Mouse (Mus musculus) heart, embryonic 11.5 days (tissue): ENCODE data around the gene Actr10. TPM values are rescaled to one million over a fixed set of nuclear protein-coding genes. Genes with fewer than 3 reads are reported as not detected.

Experiments used
- ATAC-seq: fragments of 200-750 bp; cut with Nextera tagmentation; replicated peaks from 2 replicates; pipeline ENCODE4 v1.8.0; 2017; ENCODE audit warnings: moderate library complexity; ENCODE audit not compliant: insufficient number of reproducible peaks, low FRiP score, low TSS enrichment
- H3K27ac ChIP-seq: fragments of 300-500 bp; sonication (generic); 2 replicates; pipeline ENCODE4 v1.5.1; 2014; ENCODE audit warnings: mild to moderate bottlenecking, low read depth, low read length
- H3K27me3 ChIP-seq: fragments of 300-500 bp; sonication (generic); 2 replicates; pipeline ENCODE4 v1.6.1; 2014; ENCODE audit warnings: mild to moderate bottlenecking, low read length, mixed read lengths; ENCODE audit not compliant: control insufficient read depth, insufficient read depth
- H3K36me3 ChIP-seq: fragments of 300-500 bp; sonication (generic); 2 replicates; pipeline ENCODE4 v1.6.1; 2014; ENCODE audit warnings: mild to moderate bottlenecking, low read length, moderate library complexity, mixed read lengths; ENCODE audit not compliant: control insufficient read depth, insufficient read depth
- H3K4me1 ChIP-seq: fragments of 300-500 bp; sonication (generic); 2 replicates; pipeline ENCODE4 v1.6.1; 2014; ENCODE audit warnings: low read length; ENCODE audit not compliant: control insufficient read depth, insufficient read depth
- H3K4me2 ChIP-seq: fragments of 300-500 bp; sonication (generic); 2 replicates; pipeline ENCODE4 v1.6.1; 2014; ENCODE audit warnings: mild to moderate bottlenecking, moderate library complexity
- H3K4me3 ChIP-seq: fragments of 300-500 bp; sonication (generic); 2 replicates; pipeline ENCODE4 v1.5.1; 2014; ENCODE audit warnings: low read depth, low read length
- H3K9ac ChIP-seq: fragments of 300-500 bp; sonication (generic); 2 replicates; pipeline ENCODE4 v1.6.1; 2014; ENCODE audit warnings: mild to moderate bottlenecking, low read depth, low read length, moderate library complexity
- H3K9me3 ChIP-seq: fragments of 300-500 bp; sonication (generic); replicated peaks from 2 replicates; pipeline ENCODE4 v1.6.1; 2016; ENCODE audit warnings: low read length; ENCODE audit not compliant: control insufficient read depth
- WGBS: fragments of 180-500 bp; shearing (Covaris S2); extraction: QIAGEN DNeasy Blood & Tissue Kit; methylation state at CpG from one replicate; pipeline ENCODE4 v1.1.7; 2014; ENCODE audit not compliant: insufficient replicate concordance; 5-methylcytosine and 5-hydroxymethylcytosine counted together
- polyA plus RNA-seq: library from polyadenylated mRNA; unstranded; fragments of >200 nt; fragmentation: Nextera tagmentation; extraction: Ambion mirVana; gene quantifications from 2 replicates; pipeline ENCODE4 v1.2.1, GENCODE M21; 2014

Actr10 gene
- polyA plus RNA-seq, 1 experiment from 2014 or later = 201 TPM

- no peaks in the 10 kb centered on the region for H3K27me3 ChIP-seq
- H3K9me3 ChIP-seq = no peaks in the 10 kb centered on the region
- H3K9ac ChIP-seq = no peak overlapping the region; the same call in 1 of the 2 replicates
- 0 out of 2 replicates have a peak, but pooled peaks cover 2% of the 10 kb centered on the region for H3K4me1 ChIP-seq
- peak overlapping the region; percentile 55 for H3K4me2 ChIP-seq
- peak overlapping the region; percentile 35 for H3K4me3 ChIP-seq
- no peak overlapping the region for H3K27ac ChIP-seq
- H3K36me3 ChIP-seq = no peaks in the 10 kb centered on the region
- WGBS = 7% methylated on average over 17 of the region's 17 CpGs
- no peak for ATAC-seq
Measured at GRCm38 (mm10) chr12:70969485-70970184, 32.0 kb downstream of the Actr10 start.

GRCm38 (mm10) chr12:70973831-70974230 lies 36.2 kb downstream of the Actr10 start:
- Histone ChIP-seq H3K36me3 (peaks cover 3% of the 10 kb centered on the region; the same call in 1 of the 2 replicates), H3K4me3 (peak overlapping the region; percentile 77), H3K4me2 (peak overlapping the region; percentile 55), H3K9me3 (no peaks in the 10 kb centered on the region), H3K4me1 (peaks cover 4% of the 10 kb centered on the region; the same call in 1 of the 2 replicates), H3K9ac (no peak overlapping the region), H3K27me3 (no peaks in the 10 kb centered on the region), H3K27ac (peak overlapping the region; percentile 96; the same call in 1 of the 2 replicates)
- no peak for ATAC-seq
- 82% methylated on average over 4 of the region's 4 CpGs for WGBS

- Histone ChIP-seq H3K36me3 (peaks cover 6% of the 10 kb centered on the region; the same call in 1 of the 2 replicates), H3K27me3 (no peaks in the 10 kb centered on the region), H3K4me1 (peaks cover 4% of the 10 kb centered on the region; the same call in 1 of the 2 replicates), H3K9me3 (no peaks in the 10 kb centered on the region), H3K4me2 (peak within 1 kb of the TSS; percentile 79), H3K4me3 (peak within 1 kb of the TSS; percentile 77), H3K9ac (peak within 1 kb of the TSS; percentile 93), H3K27ac (peak within 1 kb of the TSS; percentile 96)
- under 1% methylated on average over 71 of the region's 71 CpGs for WGBS
- peak; percentile 99 for ATAC-seq
Measured at GRCm38 (mm10) chr12:70974441-70975266, 37.0 kb downstream of the Actr10 start, which contains the start of gene Psma3. TSS of gene Psma3 (plus strand) at chr12:70974621.

DNA sequence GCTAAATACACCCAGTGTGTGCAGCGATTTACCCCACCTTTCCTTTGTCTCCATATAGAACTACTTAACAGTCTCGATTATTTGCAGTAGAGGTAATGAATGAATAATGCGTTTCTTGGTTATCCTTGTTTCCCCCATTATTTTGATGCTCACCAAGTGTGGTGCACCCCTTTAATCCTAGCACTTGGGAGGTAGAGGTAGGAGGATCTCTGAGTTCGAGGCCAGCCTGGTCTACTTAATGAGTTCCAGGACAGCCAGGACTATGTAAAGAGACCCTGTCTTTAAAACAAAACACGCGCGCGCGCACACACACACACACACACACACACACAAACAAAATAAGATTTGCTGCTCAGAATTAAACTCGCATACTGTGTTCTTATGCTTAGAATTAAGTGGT lies 37.7 kb downstream of the Actr10 start:
- peaks cover 6% of the 10 kb centered on the region; the same call in 1 of the 2 replicates for H3K36me3 ChIP-seq
- peaks cover 4% of the 10 kb centered on the region; the same call in 1 of the 2 replicates for H3K4me1 ChIP-seq
- peak overlapping the region; percentile 93 for H3K9ac ChIP-seq
- no peaks in the 10 kb centered on the region for H3K27me3 ChIP-seq
- WGBS = 12% methylated on average over 10 of the region's 10 CpGs
- no peaks in the 10 kb centered on the region for H3K9me3 ChIP-seq
- no peak for ATAC-seq
- peak overlapping the region; percentile 77 for H3K4me3 ChIP-seq
- H3K4me2 ChIP-seq = peak overlapping the region; percentile 79
- peak overlapping the region; percentile 96 for H3K27ac ChIP-seq

DNA sequence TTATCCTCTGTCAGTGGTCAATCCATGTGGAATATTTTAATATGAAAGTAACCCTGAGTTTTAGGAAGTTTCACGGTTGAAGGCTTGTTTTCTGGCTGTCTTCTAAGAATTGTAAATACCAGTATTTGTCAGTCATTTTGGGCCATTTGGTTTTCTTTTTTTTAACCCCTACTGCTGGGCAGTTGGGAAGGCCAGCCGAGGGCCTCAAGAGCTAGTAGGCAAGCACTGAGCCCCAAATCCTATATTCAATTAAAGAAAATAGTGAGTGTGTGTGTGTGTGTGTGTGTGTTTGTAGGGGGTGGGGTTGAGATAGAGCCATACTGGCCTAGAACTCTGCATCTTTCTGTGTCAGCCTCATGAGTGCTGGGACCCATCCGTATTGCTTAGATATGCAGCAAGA lies 38.2 kb downstream of the Actr10 start:
- Histone ChIP-seq H3K27ac (no peak overlapping the region), H3K9ac (peak overlapping the region; percentile 28; the same call in 1 of the 2 replicates)

DNA sequence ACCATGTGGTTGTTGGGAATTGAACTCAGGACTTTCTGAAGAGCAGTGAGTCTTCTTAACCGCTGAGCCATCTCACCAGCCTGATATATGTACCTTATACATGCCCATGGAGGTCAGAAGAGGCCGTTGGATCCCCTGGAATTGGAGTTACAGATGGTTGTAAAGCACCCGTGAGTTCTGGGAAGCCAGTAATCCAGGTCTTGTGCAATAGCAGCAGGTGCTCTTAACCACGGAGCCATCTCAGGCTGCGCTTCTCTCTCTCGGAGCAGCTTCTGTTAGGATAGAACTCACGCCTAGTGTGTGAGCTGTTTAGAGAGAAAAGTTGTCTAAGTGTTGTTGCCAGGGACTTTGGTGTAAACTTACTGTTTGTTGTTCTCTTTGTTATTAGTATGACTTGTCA lies 40.7 kb downstream of the Actr10 start:
- WGBS = 86% methylated on average over 7 of the region's 7 CpGs
- Histone ChIP-seq H3K9ac (no peak overlapping the region), H3K27ac (no peak overlapping the region), H3K9me3 (no peaks in the 10 kb centered on the region), H3K27me3 (no peaks in the 10 kb centered on the region), H3K4me2 (no peak overlapping the region), H3K36me3 (peaks cover 8% of the 10 kb centered on the region; the same call in 1 of the 2 replicates), H3K4me1 (peaks cover 4% of the 10 kb centered on the region; the same call in 1 of the 2 replicates), H3K4me3 (no peak overlapping the region)
- ATAC-seq = no peak

More for the DNA sequence above, 38.2 kb downstream of the Actr10 start:
- WGBS = 60% methylated on average over 3 of the region's 3 CpGs
- no peak for ATAC-seq
- peaks cover 6% of the 10 kb centered on the region; the same call in 1 of the 2 replicates for H3K36me3 ChIP-seq
- H3K9me3 ChIP-seq = no peaks in the 10 kb centered on the region
- H3K4me2 ChIP-seq = peak overlapping the region; percentile 79
- peak overlapping the region; percentile 77 for H3K4me3 ChIP-seq
- H3K4me1 ChIP-seq = peaks cover 4% of the 10 kb centered on the region; the same call in 1 of the 2 replicates
- no peaks in the 10 kb centered on the region for H3K27me3 ChIP-seq

GRCm38 (mm10) chr12:70984855-70985550 lies 47.3 kb downstream of the Actr10 start:
- Histone ChIP-seq H3K27me3 (no peaks in the 10 kb centered on the region), H3K36me3 (peaks cover 25% of the 10 kb centered on the region)
- WGBS = 94% methylated on average over 7 of the region's 7 CpGs

DNA sequence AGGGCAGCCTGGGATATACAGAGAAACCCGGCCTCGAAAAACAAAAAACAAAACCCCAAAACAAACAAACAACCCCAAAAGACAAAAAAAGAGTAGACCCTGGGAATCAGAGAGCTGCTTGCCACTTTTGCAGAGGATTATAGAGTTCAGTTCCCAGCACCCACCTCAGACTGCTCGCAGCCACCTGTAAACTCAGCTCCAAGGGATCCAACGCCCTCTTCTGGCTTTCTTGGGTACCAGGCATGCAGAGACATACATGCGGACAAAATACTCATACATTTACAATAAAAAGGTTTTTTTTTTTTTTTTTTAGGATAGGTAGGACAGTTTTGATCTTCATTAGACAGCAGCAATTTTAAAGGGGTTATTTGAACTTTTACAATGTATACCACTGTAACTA lies 59.6 kb downstream of the Actr10 start:
- Histone ChIP-seq H3K4me1 (no peaks in the 10 kb centered on the region; the same call in 1 of the 2 replicates), H3K9ac (no peak overlapping the region), H3K27me3 (no peaks in the 10 kb centered on the region), H3K27ac (no peak overlapping the region), H3K4me2 (no peak overlapping the region), H3K9me3 (no peaks in the 10 kb centered on the region), H3K36me3 (peaks cover 13% of the 10 kb centered on the region), H3K4me3 (no peak overlapping the region)
- WGBS = 89% methylated on average over 5 of the region's 5 CpGs
- ATAC-seq = no peak

More at GRCm38 (mm10) chr12:70984855-70985550, 47.3 kb downstream of the Actr10 start:
- Histone ChIP-seq H3K4me3 (no peak overlapping the region), H3K9ac (no peak overlapping the region), H3K4me2 (no peak overlapping the region), H3K27ac (no peak overlapping the region), H3K4me1 (no peaks in the 10 kb centered on the region), H3K9me3 (no peaks in the 10 kb centered on the region)
- ATAC-seq = no peak
